Mouse (Mus musculus): Measurements from ENCODE around the gene Saxo2. TPM values are rescaled to one million over a fixed set of nuclear protein-coding genes. Genes with fewer than 3 reads are reported as not detected.

Saxo2 gene
- total and polyA plus RNA-seq, 3 experiments, result 0.85 to 2.7 TPM; not detected in 1

GRCm38 (mm10) chr7:82605425-82605824, 42.9 kb downstream of the Saxo2 start (continued):
- no peak for TF ChIP-seq POLR2AphosphoS2 (IDR thresholded peaks at IDR 0.05; ENCODE audit: low read length)
- TF ChIP-seq GATA1 (IDR thresholded peaks at IDR 0.05; ENCODE audit: low read depth, low read length), result no peak

- no peak overlapping the region for H3K9ac ChIP-seq (ENCODE audit: control insufficient read depth, low read depth, low read length, poor library complexity, severe bottlenecking)
- no peaks in the 10 kb centered on the region for H3K27me3 ChIP-seq (ENCODE audit: control insufficient read depth in 1 of 2, insufficient read depth in 2 of 2, low read length in 2 of 2)
- DNase-seq (ENCODE audit: low read depth, low spot score), result no peak
- H3K9me3 ChIP-seq (replicated peaks; ENCODE audit: insufficient read depth, low read length), result no peaks in the 10 kb centered on the region
- no peaks in the 10 kb centered on the region for H3K36me3 ChIP-seq (ENCODE audit: control insufficient read depth in 1 of 2, insufficient read depth in 2 of 2, low read length in 2 of 2)
- H3K4me3 ChIP-seq (ENCODE audit: control insufficient read depth in 1 of 2, insufficient read depth in 1 of 2, low read depth in 2 of 2, low read length in 2 of 2), result no peak overlapping the region
- no peaks in the 10 kb centered on the region for H3K79me2 ChIP-seq (ENCODE audit: control insufficient read depth, insufficient read depth, low read length, poor library complexity)
- no peaks in the 10 kb centered on the region for H3K4me1 ChIP-seq (ENCODE audit: control insufficient read depth in 1 of 2, insufficient read depth in 2 of 2, low read length in 2 of 2)
- TF ChIP-seq TAL1 (IDR thresholded peaks at IDR 0.05; ENCODE audit: low read length) (no peak), TBP (IDR thresholded peaks at IDR 0.05; ENCODE audit: low read depth, low read length) (no peak), E2F4 (IDR thresholded peaks at IDR 0.05; ENCODE audit: borderline replicate concordance, low read depth, low read length) (no peak), NELFE (IDR thresholded peaks at IDR 0.05; ENCODE audit: low read depth, low read length) (no peak), HCFC1 (IDR thresholded peaks at IDR 0.05; ENCODE audit: low read depth, low read length) (no peak), ELF1 (IDR thresholded peaks at IDR 0.05; ENCODE audit: low read depth, low read length) (no peak), UBTF (IDR thresholded peaks at IDR 0.05; ENCODE audit: borderline replicate concordance, insufficient read depth, low read depth, low read length) (no peak), POLR2A (IDR thresholded peaks at IDR 0.05; ENCODE audit: control insufficient read depth in 1 of 2, insufficient read depth in 1 of 2, low read depth in 1 of 2, low read length in 2 of 2, poor library complexity in 1 of 2) (no peak), NRF1 (IDR thresholded peaks at IDR 0.05; ENCODE audit: insufficient read depth, low read depth, low read length, poor library complexity, severe bottlenecking) (no peak), RCOR1 (IDR thresholded peaks at IDR 0.05; ENCODE audit: low read depth, low read length) (no peak), CHD1 (IDR thresholded peaks at IDR 0.05; ENCODE audit: low read depth, low read length) (no peak)
- H3K27ac ChIP-seq (ENCODE audit: control insufficient read depth, low read depth, low read length), result no peak overlapping the region
Observed at GRCm38 (mm10) chr7:82602008-82602407, 46.3 kb downstream of the Saxo2 start.

GRCm38 (mm10) chr7:82590931-82591330, 57.4 kb downstream of the Saxo2 start:
- no peak for DNase-seq (ENCODE audit: low read depth, low spot score)
- Histone ChIP-seq H3K9me3 (replicated peaks; ENCODE audit: insufficient read depth, low read length) (no peaks in the 10 kb centered on the region), H3K9ac (ENCODE audit: control insufficient read depth, low read depth, low read length, poor library complexity, severe bottlenecking) (no peak overlapping the region), H3K4me3 (ENCODE audit: control insufficient read depth in 1 of 2, insufficient read depth in 1 of 2, low read depth in 2 of 2, low read length in 2 of 2) (no peak overlapping the region), H3K36me3 (ENCODE audit: control insufficient read depth in 1 of 2, insufficient read depth in 2 of 2, low read length in 2 of 2) (no peaks in the 10 kb centered on the region), H3K27me3 (ENCODE audit: control insufficient read depth in 1 of 2, insufficient read depth in 2 of 2, low read length in 2 of 2) (no peaks in the 10 kb centered on the region), H3K79me2 (ENCODE audit: control insufficient read depth, insufficient read depth, low read length, poor library complexity) (no peaks in the 10 kb centered on the region), H3K27ac (ENCODE audit: control insufficient read depth, low read depth, low read length) (no peak overlapping the region), H3K4me1 (ENCODE audit: control insufficient read depth in 1 of 2, insufficient read depth in 2 of 2, low read length in 2 of 2) (no peaks in the 10 kb centered on the region)
- TF ChIP-seq ZNF384 (IDR thresholded peaks at IDR 0.05; ENCODE audit: low read depth, low read length), result no peak
- no peak for TF ChIP-seq JUND (IDR thresholded peaks at IDR 0.05; ENCODE audit: low read depth, low read length)
- no peak for TF ChIP-seq MYC (IDR thresholded peaks at IDR 0.05; ENCODE audit: low read depth, low read length)
- TF ChIP-seq MAX (IDR thresholded peaks at IDR 0.05; ENCODE audit: low read length), result no peak
- no peak for TF ChIP-seq SIN3A (IDR thresholded peaks at IDR 0.05; ENCODE audit: low read length)
- no peak for TF ChIP-seq USF1 (IDR thresholded peaks at IDR 0.05; ENCODE audit: low read depth, low read length)
- no peak for TF ChIP-seq TCF12 (IDR thresholded peaks at IDR 0.05; ENCODE audit: low read depth, low read length)

Other genes with a start within 250 kb of the Saxo2 start
- gene Efl1, start 86 bp upstream of the Saxo2 start, total RNA-seq (2012; rRNA removed), result 11.5 and 12.6 TPM in 2 replicates
- gene Efl1, start 86 bp upstream of the Saxo2 start, polyA plus RNA-seq (2012; ENCODE audit: insufficient read depth in 1 of 2, insufficient read length in 2 of 2, low read depth in 1 of 2, low replicate concordance in 2 of 2, missing spikeins in 1 of 2), result 10 to 100 TPM in 1 of 2 experiments, not detected in 1; 15.6 TPM
- gene Mex3b, start 218.8 kb upstream of the Saxo2 start, total RNA-seq (2012; rRNA removed), result 1.7 and 2.0 TPM in 2 replicates
- gene Mex3b, start 218.8 kb upstream of the Saxo2 start, polyA plus RNA-seq (2012; ENCODE audit: insufficient read depth in 1 of 2, insufficient read length in 2 of 2, low read depth in 1 of 2, low replicate concordance in 2 of 2, missing spikeins in 1 of 2), result 1 to 10 TPM in 1 of 2 experiments, not detected in 1; 4.2 TPM

Measured in MEL (cell line).